Mouse (Mus musculus) mouse trophoblast stem cell (cell line): ENCODE data around the gene Ccdc39.

ENCODE experiments used
- in situ Hi-C, 2 experiments: fragments of 300-500 bp; cut with MseI, MboI; formaldehyde crosslinking; loops; 2 replicates in 1 of 2; 3 replicates in 1 of 2; pipeline ENCODE4 v1.15.1; 2025

Gene Ccdc39

GRCm38 (mm10) chr3:33843801-33844632 lies at the start of gene Ccdc39:
Gene Ccdc39, minus strand, starts transcription at chr3:33844310.
- in situ Hi-C loops: no loop called here

- in situ Hi-C loops: no loop called here
Observed at GRCm38 (mm10) chr3:33893433-33893832, 49.3 kb upstream of the Ccdc39 start.

GRCm38 (mm10) chr3:33887438-33887837 lies 43.3 kb upstream of the Ccdc39 start:
- in situ Hi-C loops: no loop called here

- in situ Hi-C loops: no loop called here
Observed at GRCm38 (mm10) chr3:33883105-33883504, 39.0 kb upstream of the Ccdc39 start.

- in situ Hi-C loops: no loop called here
Observed at GRCm38 (mm10) chr3:33882695-33883094, 38.6 kb upstream of the Ccdc39 start.

GRCm38 (mm10) chr3:33878661-33879060 lies 34.6 kb upstream of the Ccdc39 start:
- in situ Hi-C loops: no loop called here

- in situ Hi-C loops: no loop called here
Observed at GRCm38 (mm10) chr3:33874456-33875286, 30.6 kb upstream of the Ccdc39 start.

GRCm38 (mm10) chr3:33873837-33874236 lies 29.7 kb upstream of the Ccdc39 start:
- in situ Hi-C loops: no loop called here

GRCm38 (mm10) chr3:33873366-33873765 lies 29.3 kb upstream of the Ccdc39 start:
- in situ Hi-C loops: no loop called here

- in situ Hi-C loops: no loop called here
Observed at GRCm38 (mm10) chr3:33864000-33864540, 20.0 kb upstream of the Ccdc39 start.

- in situ Hi-C loops: no loop called here
Observed at GRCm38 (mm10) chr3:33858939-33859338, 14.8 kb upstream of the Ccdc39 start.

- in situ Hi-C loops: no loop called here
Observed at GRCm38 (mm10) chr3:33853062-33853461, 9.0 kb upstream of the Ccdc39 start.

- in situ Hi-C loops: no loop called here
Observed at GRCm38 (mm10) chr3:33850856-33851255, 6.7 kb upstream of the Ccdc39 start.

- in situ Hi-C loops: no loop called here
Observed at GRCm38 (mm10) chr3:33846639-33847038, 2.5 kb upstream of the Ccdc39 start.

GRCm38 (mm10) chr3:33838877-33839276 lies 5.2 kb downstream of the Ccdc39 start:
- in situ Hi-C loops: no loop called here

- in situ Hi-C loops: no loop called here
Observed at GRCm38 (mm10) chr3:33836576-33836975, 7.5 kb downstream of the Ccdc39 start.

- in situ Hi-C loops: loop anchor here in 1 of 2 experiments (5.0 kb wide), 1 partner anchor 85 kb away; no protein-coding TSS in a partner anchor
Observed at GRCm38 (mm10) chr3:33832351-33832750, 11.8 kb downstream of the Ccdc39 start.

- in situ Hi-C loops: loop anchor here (10.0 to 25.0 kb wide), 2 partner anchors 90 to 238 kb away; no protein-coding TSS in a partner anchor
Observed at GRCm38 (mm10) chr3:33824135-33824946, 19.8 kb downstream of the Ccdc39 start.

- in situ Hi-C loops: loop anchor here in 1 of 2 experiments (25.0 kb wide), 1 partner anchor 255 kb away; no protein-coding TSS in a partner anchor
Observed at GRCm38 (mm10) chr3:33807151-33807550, 37.0 kb downstream of the Ccdc39 start.

- in situ Hi-C loops: loop anchor here in 1 of 2 experiments (25.0 kb wide), 1 partner anchor 262 kb away; no protein-coding TSS in a partner anchor
Observed at GRCm38 (mm10) chr3:33800513-33800820, 43.6 kb downstream of the Ccdc39 start.
